Mouse (Mus musculus) stomach, postnatal 0 days (tissue): Measurements from ENCODE around the gene Fbxo7.

Experiments used
- CTCF ChIP-seq: IDR thresholded peaks from 2 replicates; pipeline ENCODE4 v1.5.1; 2016; ENCODE audit warnings: antibody characterized with exemption, low read depth, mild to moderate bottlenecking, moderate library complexity
- EP300 ChIP-seq: optimal IDR thresholded peaks from 2 replicates; pipeline ENCODE3; 2016; ENCODE audit warnings: antibody characterized with exemption

DNA sequence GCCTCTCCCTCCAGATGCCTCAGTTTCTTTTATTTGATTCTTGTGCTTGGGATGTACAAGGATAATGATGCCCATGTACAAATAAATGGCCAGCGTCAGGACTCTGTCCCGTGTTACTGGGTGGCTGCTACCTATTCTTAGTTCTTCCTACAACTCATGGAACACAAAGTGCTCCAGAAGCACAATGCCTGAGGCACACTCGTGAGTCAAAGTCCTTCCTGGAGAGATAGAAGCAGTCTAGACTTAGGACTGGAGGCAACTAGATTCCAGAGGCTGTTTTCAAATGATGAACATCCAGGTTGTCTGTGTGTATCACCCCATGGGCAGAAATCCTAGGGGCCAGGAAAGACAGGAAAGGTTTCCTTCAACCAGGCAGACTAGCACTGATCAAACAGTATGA, 49.0 kb downstream of the Fbxo7 start:
- TF ChIP-seq EP300 (no peak), CTCF (no peak)
